Mouse (Mus musculus) hindbrain, embryonic 14.5 days (tissue): ENCODE results near the gene Fyb2. TPM values are rescaled to one million over a fixed set of nuclear protein-coding genes. Genes with fewer than 3 reads are reported as not detected.

Experiments used
- ATAC-seq: fragments of 200-750 bp; cut with Nextera tagmentation; 2 replicates; pipeline ENCODE4 v1.8.0; 2017; ENCODE audit warnings: moderate number of reproducible peaks, mild to moderate bottlenecking, moderate TSS enrichment, moderate library complexity; ENCODE audit not compliant: low FRiP score
- DNase-seq: peaks from one replicate; pipeline ENCODE4 v3.0.0-alpha.2; 2015; ENCODE audit warnings: low spot score
- H3K27ac ChIP-seq: fragments of 300-500 bp; sonication (generic); 2 replicates; pipeline ENCODE4 v1.5.1; 2014; ENCODE audit warnings: mild to moderate bottlenecking, moderate library complexity
- H3K27me3 ChIP-seq: fragments of 300-500 bp; sonication (generic); 2 replicates; pipeline ENCODE4 v1.6.1; 2014; ENCODE audit warnings: mild to moderate bottlenecking, low read length, mixed read lengths; ENCODE audit not compliant: control insufficient read depth, insufficient read depth
- H3K36me3 ChIP-seq: fragments of 300-500 bp; sonication (generic); replicated peaks from 2 replicates; pipeline ENCODE4 v1.6.1; 2014; ENCODE audit not compliant: control insufficient read depth, insufficient read depth
- H3K4me1 ChIP-seq: fragments of 300-500 bp; sonication (generic); replicated peaks from 2 replicates; pipeline ENCODE4 v1.6.1; 2014; ENCODE audit warnings: antibody characterized with exemption, low read length, mixed read lengths; ENCODE audit not compliant: control insufficient read depth, insufficient read depth
- H3K4me2 ChIP-seq: fragments of 300-500 bp; sonication (generic); replicated peaks from 2 replicates; pipeline ENCODE4 v1.6.1; 2014; ENCODE audit warnings: mild to moderate bottlenecking, moderate library complexity
- H3K4me3 ChIP-seq: fragments of 300-500 bp; sonication (generic); replicated peaks from 2 replicates; pipeline ENCODE4 v1.5.1; 2014; ENCODE audit warnings: mild to moderate bottlenecking, low read length
- H3K9ac ChIP-seq: fragments of 300-500 bp; sonication (generic); 2 replicates; pipeline ENCODE4 v1.6.1; 2014
- H3K9me3 ChIP-seq: fragments of 300-500 bp; sonication (generic); 2 replicates; pipeline ENCODE4 v1.6.1; 2016; ENCODE audit warnings: low read length; ENCODE audit not compliant: control insufficient read depth
- WGBS: fragments of 180-500 bp; shearing (Covaris S2); extraction: QIAGEN DNeasy Blood & Tissue Kit; methylation state at CpG from one replicate; pipeline ENCODE4 v1.1.7; 2014; 5-methylcytosine and 5-hydroxymethylcytosine counted together
- polyA plus RNA-seq: library from polyadenylated mRNA; unstranded; fragments of >200 nt; fragmentation: Nextera tagmentation; extraction: Ambion mirVana; gene quantifications from 2 replicates; pipeline ENCODE4 v1.2.1, GENCODE M21; 2014

The Fyb2 gene
- polyA plus RNA-seq, 1 experiment from 2014 or later = 0.29 TPM

- DNase-seq = no peak
- ATAC-seq = no peak
- Histone ChIP-seq H3K36me3 (no peaks in the 10 kb centered on the region), H3K9ac (no peak overlapping the region), H3K4me2 (no peak overlapping the region), H3K4me1 (0 out of 2 replicates have a peak, but pooled peaks cover 3% of the 10 kb centered on the region), H3K4me3 (no peak overlapping the region), H3K9me3 (no peaks in the 10 kb centered on the region), H3K27me3 (no peaks in the 10 kb centered on the region), H3K27ac (no peak overlapping the region)
Observed at GRCm38 (mm10) chr4:104933620-104934019, 20.4 kb downstream of the Fyb2 start.

- H3K4me2 ChIP-seq = no peak overlapping the region
- no peaks in the 10 kb centered on the region for H3K9me3 ChIP-seq
- H3K9ac ChIP-seq = no peak overlapping the region
- ATAC-seq (no peak), DNase-seq (no peak)
- WGBS = 93% methylated on average over 3 of the region's 3 CpGs
- H3K4me1 ChIP-seq = 0 out of 2 replicates have a peak, but pooled peaks cover 3% of the 10 kb centered on the region
- H3K36me3 ChIP-seq = no peaks in the 10 kb centered on the region
- no peaks in the 10 kb centered on the region for H3K27me3 ChIP-seq
- H3K4me3 ChIP-seq = no peak overlapping the region
- no peak overlapping the region for H3K27ac ChIP-seq
Observed at GRCm38 (mm10) chr4:104934997-104935396, 21.7 kb downstream of the Fyb2 start.

- WGBS = 74% methylated on average over 3 of the region's 3 CpGs
- H3K9ac ChIP-seq = no peak overlapping the region
Observed at GRCm38 (mm10) chr4:104935436-104935835, 22.2 kb downstream of the Fyb2 start.

GRCm38 (mm10) chr4:104936011-104936410, 22.8 kb downstream of the Fyb2 start:
- Histone ChIP-seq H3K36me3 (no peaks in the 10 kb centered on the region), H3K9ac (no peak overlapping the region), H3K4me2 (no peak overlapping the region), H3K4me1 (0 out of 2 replicates have a peak, but pooled peaks cover 3% of the 10 kb centered on the region), H3K9me3 (no peaks in the 10 kb centered on the region), H3K27ac (no peak overlapping the region), H3K4me3 (no peak overlapping the region), H3K27me3 (no peaks in the 10 kb centered on the region)
- ATAC-seq (no peak), DNase-seq (no peak)
- 65% methylated on average over 9 of the region's 9 CpGs for WGBS

More at GRCm38 (mm10) chr4:104935436-104935835, 22.2 kb downstream of the Fyb2 start:
- Histone ChIP-seq H3K4me3 (no peak overlapping the region), H3K4me2 (no peak overlapping the region), H3K9me3 (no peaks in the 10 kb centered on the region), H3K36me3 (no peaks in the 10 kb centered on the region), H3K27me3 (no peaks in the 10 kb centered on the region), H3K4me1 (0 out of 2 replicates have a peak, but pooled peaks cover 3% of the 10 kb centered on the region), H3K27ac (no peak overlapping the region)
- no peak for DNase-seq
- ATAC-seq = no peak

GRCm38 (mm10) chr4:104939535-104939934, 26.3 kb downstream of the Fyb2 start:
- 88% methylated on average over 6 of the region's 6 CpGs for WGBS
- H3K36me3 ChIP-seq = no peaks in the 10 kb centered on the region
- H3K4me2 ChIP-seq = no peak overlapping the region

GRCm38 (mm10) chr4:104941895-104942294, 28.6 kb downstream of the Fyb2 start:
- H3K4me2 ChIP-seq = no peak overlapping the region
- no peaks in the 10 kb centered on the region for H3K36me3 ChIP-seq
- no peaks in the 10 kb centered on the region for H3K9me3 ChIP-seq
- WGBS = 86% methylated on average over 1 of the region's 1 CpGs
- H3K27me3 ChIP-seq = no peaks in the 10 kb centered on the region
- H3K27ac ChIP-seq = no peak overlapping the region
- ATAC-seq (no peak), DNase-seq (no peak)
- H3K4me3 ChIP-seq = no peak overlapping the region
- no peaks in the 10 kb centered on the region for H3K4me1 ChIP-seq
- H3K9ac ChIP-seq = no peak overlapping the region

More at GRCm38 (mm10) chr4:104939535-104939934, 26.3 kb downstream of the Fyb2 start:
- Histone ChIP-seq H3K4me3 (no peak overlapping the region), H3K27me3 (no peaks in the 10 kb centered on the region), H3K9ac (no peak overlapping the region), H3K9me3 (no peaks in the 10 kb centered on the region), H3K4me1 (0 out of 2 replicates have a peak, but pooled peaks cover 3% of the 10 kb centered on the region), H3K27ac (no peak overlapping the region)
- DNase-seq = no peak
- no peak for ATAC-seq

- no peak overlapping the region for H3K4me3 ChIP-seq
- no peak overlapping the region for H3K4me2 ChIP-seq
- no peak overlapping the region for H3K9ac ChIP-seq
- 84% methylated on average over 1 of the region's 1 CpGs for WGBS
- no peaks in the 10 kb centered on the region for H3K4me1 ChIP-seq
- no peaks in the 10 kb centered on the region for H3K9me3 ChIP-seq
- no peak overlapping the region for H3K27ac ChIP-seq
- ATAC-seq (no peak), DNase-seq (no peak)
- no peaks in the 10 kb centered on the region for H3K36me3 ChIP-seq
- H3K27me3 ChIP-seq = no peaks in the 10 kb centered on the region
Observed at GRCm38 (mm10) chr4:104944482-104944881, 31.2 kb downstream of the Fyb2 start.

- Histone ChIP-seq H3K9me3 (no peaks in the 10 kb centered on the region), H3K4me2 (no peak overlapping the region), H3K9ac (no peak overlapping the region), H3K27ac (no peak overlapping the region), H3K4me1 (no peaks in the 10 kb centered on the region), H3K36me3 (no peaks in the 10 kb centered on the region), H3K4me3 (no peak overlapping the region), H3K27me3 (no peaks in the 10 kb centered on the region)
- no peak for DNase-seq
- WGBS = 68% methylated on average over 4 of the region's 4 CpGs
- ATAC-seq = no peak
Observed at GRCm38 (mm10) chr4:104948886-104949285, 35.6 kb downstream of the Fyb2 start.

GRCm38 (mm10) chr4:104949304-104949703, 36.0 kb downstream of the Fyb2 start:
- H3K27ac ChIP-seq = no peak overlapping the region
- H3K9me3 ChIP-seq = no peaks in the 10 kb centered on the region
- no peak overlapping the region for H3K4me3 ChIP-seq
- DNase-seq (no peak), ATAC-seq (no peak)
- H3K36me3 ChIP-seq = no peaks in the 10 kb centered on the region
- H3K27me3 ChIP-seq = no peaks in the 10 kb centered on the region
- H3K4me1 ChIP-seq = no peaks in the 10 kb centered on the region
- H3K4me2 ChIP-seq = no peak overlapping the region
- WGBS = 54% methylated on average over 3 of the region's 3 CpGs
- no peak overlapping the region for H3K9ac ChIP-seq

- ATAC-seq = no peak
- Histone ChIP-seq H3K9ac (no peak overlapping the region), H3K27me3 (no peaks in the 10 kb centered on the region), H3K27ac (no peak overlapping the region), H3K4me2 (no peak overlapping the region), H3K4me3 (no peak overlapping the region), H3K9me3 (no peaks in the 10 kb centered on the region), H3K36me3 (no peaks in the 10 kb centered on the region), H3K4me1 (no peaks in the 10 kb centered on the region)
- DNase-seq = no peak
- 85% methylated on average over 4 of the region's 4 CpGs for WGBS
Observed at GRCm38 (mm10) chr4:104951280-104951878, 38.1 kb downstream of the Fyb2 start.
